Mouse (Mus musculus) bone marrow macrophage, adult 2 months (primary cell): ENCODE results near the gene Mpped1.

Source experiments
- CTCF ChIP-seq: IDR thresholded peaks from 2 replicates; pipeline ENCODE4 v1.5.1; 2012; ENCODE audit warnings: low read depth, mild to moderate bottlenecking, low read length, moderate library complexity
- POLR2A ChIP-seq: IDR thresholded peaks from 2 replicates; pipeline ENCODE4 v1.6.1; 2012; ENCODE audit warnings: mild to moderate bottlenecking, low read depth, low read length, borderline replicate concordance

GRCm38 (mm10) chr15:83772460-83772859, 6.8 kb upstream of the Mpped1 start:
- TF ChIP-seq POLR2A = no peak
- TF ChIP-seq CTCF = no peak
